Mouse (Mus musculus) kidney, postnatal 0 days (tissue): ENCODE measurements around the gene Nwd2. TPM values are rescaled to one million over a fixed set of nuclear protein-coding genes. Genes with fewer than 3 reads are reported as not detected.
A peak's percentile ranks its signal among the peaks of the same experiment; 100 is the strongest.

Experiments used
- ATAC-seq: fragments of 200-750 bp; cut with Nextera tagmentation; replicated peaks from 2 replicates; pipeline ENCODE4 v1.8.0; 2017; ENCODE audit warnings: low read depth, moderate number of reproducible peaks, moderate TSS enrichment, moderate library complexity; ENCODE audit not compliant: low FRiP score
- DNase-seq: peaks from one replicate; pipeline ENCODE4 v3.0.0-alpha.2; 2016; ENCODE audit warnings: low spot score
- H3K27ac ChIP-seq: fragments of 300-500 bp; sonication (generic); 2 replicates; pipeline ENCODE4 v1.5.1; 2014; ENCODE audit warnings: mild to moderate bottlenecking
- H3K27me3 ChIP-seq: fragments of 300-500 bp; sonication (generic); 2 replicates; pipeline ENCODE4 v1.6.1; 2014; ENCODE audit warnings: low read length, mixed read lengths; ENCODE audit not compliant: insufficient read depth
- H3K36me3 ChIP-seq: fragments of 300-500 bp; sonication (generic); 2 replicates; pipeline ENCODE4 v1.6.1; 2014; ENCODE audit warnings: low read length, mixed read lengths; ENCODE audit not compliant: insufficient read depth
- H3K4me1 ChIP-seq: fragments of 300-500 bp; sonication (generic); replicated peaks from 2 replicates; pipeline ENCODE4 v1.6.1; 2014; ENCODE audit warnings: antibody characterized with exemption, low read length, mixed read lengths; ENCODE audit not compliant: insufficient read depth
- H3K4me2 ChIP-seq: fragments of 300-500 bp; sonication (generic); 2 replicates; pipeline ENCODE4 v1.6.1; 2014; ENCODE audit warnings: mild to moderate bottlenecking, low read length, moderate library complexity, mixed read lengths
- H3K4me3 ChIP-seq: fragments of 300-500 bp; sonication (generic); replicated peaks from 2 replicates; pipeline ENCODE4 v1.5.1; 2014; ENCODE audit warnings: low read depth, low read length
- H3K9ac ChIP-seq: fragments of 300-500 bp; sonication (generic); 2 replicates; pipeline ENCODE4 v1.6.1; 2014; ENCODE audit warnings: low read depth, low read length
- H3K9me3 ChIP-seq: fragments of 300-500 bp; sonication (generic); replicated peaks from 2 replicates; pipeline ENCODE4 v1.6.1; 2016; ENCODE audit warnings: low read length, inconsistent platforms, mixed read lengths
- CTCF ChIP-seq: IDR thresholded peaks from 2 replicates; pipeline ENCODE4 v1.5.1; 2016; ENCODE audit warnings: antibody characterized with exemption, low read depth, mild to moderate bottlenecking, moderate library complexity
- WGBS: fragments of 180-500 bp; shearing (Covaris S2); extraction: QIAGEN DNeasy Blood & Tissue Kit; methylation state at CpG from one replicate; pipeline ENCODE4 v1.1.7; 2014; 5-methylcytosine and 5-hydroxymethylcytosine counted together
- polyA plus RNA-seq: library from polyadenylated mRNA; unstranded; fragments of >200 nt; fragmentation: Nextera tagmentation; extraction: Ambion mirVana; gene quantifications from 2 replicates; pipeline ENCODE4 v1.2.1, GENCODE M21; 2015

Gene Nwd2
- polyA plus RNA-seq, 1 experiment from 2014 or later: 0.43 TPM

GRCm38 (mm10) chr5:63748299-63748698 is 99.4 kb downstream of the Nwd2 start:
- no peak overlapping the region for H3K4me2 ChIP-seq
- H3K9ac ChIP-seq: no peak overlapping the region
- H3K4me3 ChIP-seq: no peak overlapping the region
- no peaks in the 10 kb centered on the region for H3K27me3 ChIP-seq
- H3K27ac ChIP-seq: no peak overlapping the region
- TF ChIP-seq CTCF: no peak
- WGBS: 38% methylated on average over 2 of the region's 2 CpGs
- no peak for ATAC-seq
- H3K4me1 ChIP-seq: no peaks in the 10 kb centered on the region
- DNase-seq: no peak
- no peaks in the 10 kb centered on the region for H3K36me3 ChIP-seq
- H3K9me3 ChIP-seq: no peaks in the 10 kb centered on the region

- Histone ChIP-seq H3K4me2 (no peak overlapping the region), H3K4me3 (no peak overlapping the region), H3K27me3 (no peaks in the 10 kb centered on the region), H3K9ac (no peak overlapping the region), H3K36me3 (no peaks in the 10 kb centered on the region), H3K4me1 (no peaks in the 10 kb centered on the region), H3K9me3 (no peaks in the 10 kb centered on the region), H3K27ac (no peak overlapping the region)
- WGBS: 58% methylated on average over 1 of the region's 1 CpGs
- ATAC-seq (no peak), DNase-seq (no peak)
- no peak for TF ChIP-seq CTCF
Observed at GRCm38 (mm10) chr5:63748759-63749158, 99.9 kb downstream of the Nwd2 start.

- Histone ChIP-seq H3K4me1 (no peaks in the 10 kb centered on the region), H3K36me3 (no peaks in the 10 kb centered on the region), H3K4me3 (no peak overlapping the region), H3K27ac (no peak overlapping the region), H3K9me3 (no peaks in the 10 kb centered on the region), H3K9ac (no peak overlapping the region), H3K4me2 (no peak overlapping the region), H3K27me3 (no peaks in the 10 kb centered on the region)
- ATAC-seq (peak; percentile 25; the same call in 1 of the 2 replicates), DNase-seq (no peak)
- peak; percentile 43 for TF ChIP-seq CTCF
- WGBS: 49% methylated on average over 5 of the region's 5 CpGs
Observed at GRCm38 (mm10) chr5:63755092-63755761, 106.3 kb downstream of the Nwd2 start.

- H3K27ac ChIP-seq: no peak overlapping the region
- no peak overlapping the region for H3K9ac ChIP-seq
- H3K27me3 ChIP-seq: no peaks in the 10 kb centered on the region
- H3K9me3 ChIP-seq: no peaks in the 10 kb centered on the region
- DNase-seq (no peak), ATAC-seq (no peak)
- TF ChIP-seq CTCF: no peak
- no peaks in the 10 kb centered on the region for H3K36me3 ChIP-seq
- no peak overlapping the region for H3K4me3 ChIP-seq
- 82% methylated on average over 3 of the region's 3 CpGs for WGBS
- H3K4me1 ChIP-seq: no peaks in the 10 kb centered on the region
- no peak overlapping the region for H3K4me2 ChIP-seq
Observed at GRCm38 (mm10) chr5:63755938-63756337, 107.0 kb downstream of the Nwd2 start.

GRCm38 (mm10) chr5:63765886-63766285 is 117.0 kb downstream of the Nwd2 start:
- DNase-seq (no peak), ATAC-seq (no peak)
- no peaks in the 10 kb centered on the region for H3K36me3 ChIP-seq
- no peak overlapping the region for H3K4me2 ChIP-seq
- H3K9ac ChIP-seq: no peak overlapping the region
- 90% methylated on average over 4 of the region's 4 CpGs for WGBS
- no peaks in the 10 kb centered on the region for H3K4me1 ChIP-seq
- H3K9me3 ChIP-seq: no peaks in the 10 kb centered on the region
- H3K4me3 ChIP-seq: no peak overlapping the region
- H3K27ac ChIP-seq: no peak overlapping the region
- TF ChIP-seq CTCF: no peak
- H3K27me3 ChIP-seq: no peaks in the 10 kb centered on the region

GRCm38 (mm10) chr5:63766715-63767114 is 117.8 kb downstream of the Nwd2 start:
- peak; percentile 93 for TF ChIP-seq CTCF
- no peaks in the 10 kb centered on the region for H3K36me3 ChIP-seq
- H3K4me1 ChIP-seq: no peaks in the 10 kb centered on the region
- H3K27ac ChIP-seq: no peak overlapping the region
- ATAC-seq (no peak), DNase-seq (peak; percentile 82)
- H3K4me2 ChIP-seq: no peak overlapping the region
- whole genome bisulfite sequencing: 39% methylated on average over 6 of the region's 6 CpGs
- H3K4me3 ChIP-seq: no peak overlapping the region
- H3K9ac ChIP-seq: no peak overlapping the region
- no peaks in the 10 kb centered on the region for H3K9me3 ChIP-seq
- no peaks in the 10 kb centered on the region for H3K27me3 ChIP-seq

- TF ChIP-seq CTCF: no peak
- Histone ChIP-seq H3K27me3 (no peaks in the 10 kb centered on the region), H3K4me1 (no peaks in the 10 kb centered on the region), H3K9ac (no peak overlapping the region), H3K27ac (no peak overlapping the region), H3K9me3 (no peaks in the 10 kb centered on the region), H3K4me2 (no peak overlapping the region), H3K36me3 (no peaks in the 10 kb centered on the region), H3K4me3 (no peak overlapping the region)
- WGBS: 72% methylated on average over 8 of the region's 8 CpGs
- DNase-seq (no peak), ATAC-seq (no peak)
Observed at GRCm38 (mm10) chr5:63767464-63767863, 118.6 kb downstream of the Nwd2 start.
